Mouse (Mus musculus) megakaryocyte, embryonic 14.5 days (primary cell): ENCODE measurements at regions not wholly inside any gene's neighbourhood (a gene's known extent, or its start where the extent isn't known, plus 50 kb on each side); places are given as distances from the start of the nearest gene placed in this dataset.
A peak's percentile ranks its signal among the peaks of the same experiment; 100 is the strongest.

Experiments
- H3K27me3 ChIP-seq: replicated peaks from 2 replicates; pipeline ENCODE3; 2012; ENCODE audit warnings: inconsistent platforms
- H3K36me3 ChIP-seq: replicated peaks from 2 replicates; pipeline ENCODE3; 2012; ENCODE audit warnings: low read length, inconsistent platforms, mixed read lengths
- H3K4me1 ChIP-seq: 2 replicates; pipeline ENCODE4 v1.6.1; 2012; ENCODE audit warnings: inconsistent platforms
- H3K4me3 ChIP-seq: replicated peaks from 2 replicates; pipeline ENCODE3; 2012; ENCODE audit warnings: moderate library complexity, mild to moderate bottlenecking, inconsistent platforms
- H3K9me3 ChIP-seq: 2 replicates; pipeline ENCODE4 v1.6.1; 2012; ENCODE audit warnings: inconsistent platforms
- FLI1 ChIP-seq: IDR thresholded peaks from 2 replicates; pipeline ENCODE4 v1.6.1; 2012; ENCODE audit warnings: low read length, inconsistent platforms, mixed read lengths
- GATA1 ChIP-seq: IDR thresholded peaks from 3 replicates; pipeline ENCODE4 v1.6.1; 2012; ENCODE audit warnings: mixed read lengths, low read length, inconsistent platforms, borderline replicate concordance

DNA sequence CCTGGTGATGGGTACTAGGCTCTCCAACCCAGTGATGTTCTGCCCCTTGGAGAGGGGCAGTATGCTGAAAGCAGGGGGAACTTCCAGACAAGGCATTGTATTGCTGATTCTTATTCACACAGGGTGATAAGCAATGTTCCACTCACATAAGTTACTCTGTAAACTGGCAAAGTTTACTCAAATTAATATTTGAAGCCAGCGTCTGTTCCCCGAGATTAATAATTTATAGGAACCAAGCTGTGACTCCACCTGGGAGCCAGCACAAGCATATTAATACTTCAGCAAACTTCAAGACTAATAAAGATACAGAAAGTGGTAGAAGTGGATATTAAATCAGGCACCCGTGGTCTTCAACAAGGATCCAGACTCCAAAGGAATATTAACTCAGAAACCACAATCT, 114.0 kb downstream of the Akap11 start:
- Histone ChIP-seq H3K36me3 (no peaks in the 10 kb centered on the region), H3K4me3 (no peak overlapping the region), H3K27me3 (no peaks in the 10 kb centered on the region), H3K9me3 (no peaks in the 10 kb centered on the region), H3K4me1 (no peaks in the 10 kb centered on the region)
- TF ChIP-seq GATA1: no peak
- TF ChIP-seq FLI1: no peak

- no peaks in the 10 kb centered on the region for H3K9me3 ChIP-seq
- no peaks in the 10 kb centered on the region for H3K27me3 ChIP-seq
- H3K4me3 ChIP-seq: no peak overlapping the region
- no peak for TF ChIP-seq GATA1
- no peak for TF ChIP-seq FLI1
- H3K36me3 ChIP-seq: no peaks in the 10 kb centered on the region
- no peaks in the 10 kb centered on the region for H3K4me1 ChIP-seq
Measured at GRCm38 (mm10) chr14:78420966-78421365, 113.1 kb upstream of the Tnfsf11 start.

DNA sequence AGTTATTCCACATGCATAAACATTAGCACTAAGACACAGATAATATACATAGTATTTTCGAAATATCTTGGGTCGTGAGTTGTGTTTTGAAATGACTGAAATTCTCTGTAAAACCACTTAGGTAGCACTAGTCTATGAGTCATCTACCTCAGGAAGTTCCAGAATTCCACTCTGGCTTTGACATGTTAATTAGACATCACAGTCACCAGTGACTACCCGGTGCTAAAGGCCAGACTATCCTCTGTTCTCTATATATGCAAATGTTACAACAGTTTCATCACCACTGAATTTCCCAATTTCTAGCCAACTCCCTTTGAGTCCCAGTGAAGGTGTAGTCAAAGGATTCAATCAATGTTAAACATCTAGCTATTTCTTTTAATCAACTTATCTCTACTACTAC, 112.3 kb upstream of the Tnfsf11 start:
- no peaks in the 10 kb centered on the region for H3K27me3 ChIP-seq
- H3K36me3 ChIP-seq: no peaks in the 10 kb centered on the region
- H3K4me3 ChIP-seq: no peak overlapping the region
- TF ChIP-seq GATA1 (no peak), FLI1 (no peak)
- no peaks in the 10 kb centered on the region for H3K4me1 ChIP-seq
- 0 out of 2 replicates have a peak, but pooled peaks cover 3% of the 10 kb centered on the region for H3K9me3 ChIP-seq

- H3K36me3 ChIP-seq: no peaks in the 10 kb centered on the region
- no peaks in the 10 kb centered on the region for H3K4me1 ChIP-seq
- peaks cover 1% of the 10 kb centered on the region for H3K27me3 ChIP-seq
- no peaks in the 10 kb centered on the region for H3K9me3 ChIP-seq
- TF ChIP-seq GATA1: no peak
- no peak for TF ChIP-seq FLI1
- H3K4me3 ChIP-seq: no peak overlapping the region
Measured at GRCm38 (mm10) chr14:78405568-78405967, 97.7 kb upstream of the Tnfsf11 start.

GRCm38 (mm10) chr14:78397914-78398313, 90.1 kb upstream of the Tnfsf11 start:
- Histone ChIP-seq H3K36me3 (no peaks in the 10 kb centered on the region), H3K9me3 (no peaks in the 10 kb centered on the region), H3K4me3 (no peak overlapping the region), H3K27me3 (no peaks in the 10 kb centered on the region), H3K4me1 (no peaks in the 10 kb centered on the region)
- TF ChIP-seq FLI1: no peak

- Histone ChIP-seq H3K36me3 (no peaks in the 10 kb centered on the region), H3K9me3 (no peaks in the 10 kb centered on the region), H3K4me1 (no peaks in the 10 kb centered on the region), H3K27me3 (no peaks in the 10 kb centered on the region), H3K4me3 (no peak overlapping the region)
- TF ChIP-seq GATA1 (no peak), FLI1 (no peak)
Measured at GRCm38 (mm10) chr14:78395631-78396030, 87.8 kb upstream of the Tnfsf11 start.

DNA sequence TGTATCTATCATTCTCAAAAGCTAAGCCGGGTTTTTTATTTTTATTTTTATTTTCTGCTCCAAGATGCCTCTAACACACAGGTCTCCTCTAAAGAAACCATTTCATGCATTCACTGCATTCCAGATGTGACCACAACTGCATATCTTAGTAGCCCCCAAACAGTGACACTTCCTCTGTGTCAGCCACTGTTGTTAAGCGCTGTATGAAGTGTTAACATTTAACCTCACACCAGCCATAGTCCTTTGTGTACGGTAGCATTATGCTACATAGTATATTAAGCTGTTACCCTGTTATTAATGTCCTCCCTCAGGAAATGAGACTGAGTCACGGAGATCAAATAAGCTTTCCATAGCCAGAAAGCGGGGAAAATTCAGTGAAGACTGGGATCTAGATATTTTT, 79.2 kb upstream of the Tnfsf11 start:
- H3K9me3 ChIP-seq: no peaks in the 10 kb centered on the region
- TF ChIP-seq GATA1 (no peak), FLI1 (no peak)
- peaks cover 2% of the 10 kb centered on the region for H3K27me3 ChIP-seq
- no peak overlapping the region for H3K4me3 ChIP-seq
- no peaks in the 10 kb centered on the region for H3K36me3 ChIP-seq
- 0 out of 2 replicates have a peak, but pooled peaks cover 3% of the 10 kb centered on the region for H3K4me1 ChIP-seq

DNA sequence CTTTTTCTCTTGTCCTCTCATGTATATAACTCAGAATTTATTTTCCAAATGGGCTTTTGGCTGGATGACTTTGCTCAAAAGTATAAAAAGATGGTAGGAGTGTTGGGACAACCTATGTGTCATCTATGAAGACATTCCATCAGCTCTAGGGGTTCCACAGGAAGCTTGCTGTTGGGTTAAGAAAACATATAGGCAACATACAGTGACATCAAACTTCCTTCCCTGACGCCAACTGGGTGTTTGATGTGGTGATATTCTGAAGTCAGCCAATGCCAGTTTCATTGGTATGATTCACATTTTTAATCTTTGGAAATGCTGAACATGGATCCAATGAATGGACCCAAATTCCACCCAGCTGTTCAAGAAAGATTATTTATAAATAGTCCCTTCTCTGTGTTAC, 76.5 kb upstream of the Tnfsf11 start:
- H3K4me1 ChIP-seq: 0 out of 2 replicates have a peak, but pooled peaks cover 3% of the 10 kb centered on the region
- peaks cover 2% of the 10 kb centered on the region for H3K27me3 ChIP-seq
- no peak for TF ChIP-seq FLI1
- TF ChIP-seq GATA1: no peak
- H3K9me3 ChIP-seq: no peaks in the 10 kb centered on the region
- no peaks in the 10 kb centered on the region for H3K36me3 ChIP-seq
- no peak overlapping the region for H3K4me3 ChIP-seq

DNA sequence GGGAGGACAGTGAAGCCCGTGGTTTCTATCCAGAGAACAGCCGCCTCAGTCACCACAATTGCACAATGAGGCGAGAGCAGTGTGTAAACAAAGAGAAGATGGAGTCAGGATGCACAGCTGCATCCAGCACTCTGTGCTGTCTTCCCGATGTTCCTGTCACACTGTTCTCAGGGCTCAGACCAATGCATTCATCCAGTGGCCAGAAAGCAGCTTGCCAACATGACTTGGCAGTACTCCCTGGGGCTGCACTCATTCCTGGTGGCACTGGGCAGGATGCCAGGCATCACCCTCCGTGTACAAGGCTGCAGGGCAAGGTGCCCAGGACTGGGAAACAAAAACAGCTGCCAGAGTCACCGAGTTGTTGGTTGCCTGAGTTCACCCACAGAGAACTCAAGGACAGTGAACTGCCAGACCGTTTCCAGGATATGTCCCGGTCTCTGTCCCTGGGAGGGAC, 75.4 kb upstream of the Tnfsf11 start:
- no peaks in the 10 kb centered on the region for H3K9me3 ChIP-seq
- TF ChIP-seq FLI1: no peak
- no peak for TF ChIP-seq GATA1
- H3K36me3 ChIP-seq: no peaks in the 10 kb centered on the region
- peaks cover 2% of the 10 kb centered on the region for H3K27me3 ChIP-seq
- H3K4me1 ChIP-seq: 0 out of 2 replicates have a peak, but pooled peaks cover 3% of the 10 kb centered on the region
- H3K4me3 ChIP-seq: peak overlapping the region; percentile 35

DNA sequence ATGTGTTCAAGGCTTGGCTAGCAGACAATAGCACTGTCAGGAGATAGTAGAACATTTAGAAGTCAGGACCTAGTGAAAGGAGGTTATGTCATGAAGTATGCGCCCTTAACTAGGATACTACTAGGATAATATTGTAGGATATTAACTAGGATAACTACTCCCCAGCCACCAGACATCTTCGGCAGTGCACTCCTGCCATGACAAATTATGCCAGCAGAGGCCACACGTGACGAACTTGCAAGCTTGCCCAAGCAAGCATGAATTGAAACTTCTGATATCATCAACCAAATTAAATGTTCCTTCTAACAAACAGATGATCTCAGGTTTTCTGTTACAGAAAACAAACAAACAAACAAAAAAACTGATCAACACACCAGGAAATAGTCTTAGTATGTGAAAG, 72.2 kb upstream of the Tnfsf11 start:
- Histone ChIP-seq H3K4me3 (no peak overlapping the region), H3K4me1 (0 out of 2 replicates have a peak, but pooled peaks cover 3% of the 10 kb centered on the region), H3K36me3 (no peaks in the 10 kb centered on the region), H3K9me3 (peaks cover 3% of the 10 kb centered on the region; the same call in 1 of the 2 replicates), H3K27me3 (peaks cover 2% of the 10 kb centered on the region)
- no peak for TF ChIP-seq FLI1
- no peak for TF ChIP-seq GATA1

GRCm38 (mm10) chr14:78376591-78376990, 68.7 kb upstream of the Tnfsf11 start:
- Histone ChIP-seq H3K27me3 (peaks cover 3% of the 10 kb centered on the region), H3K4me3 (no peak overlapping the region), H3K4me1 (no peaks in the 10 kb centered on the region), H3K36me3 (no peaks in the 10 kb centered on the region), H3K9me3 (peaks cover 14% of the 10 kb centered on the region; the same call in 1 of the 2 replicates)
- TF ChIP-seq FLI1 (no peak), GATA1 (no peak)
